Mouse (Mus musculus) liver, adult 2 months (tissue): Measurements from ENCODE around the gene Tbc1d10c.

Experiments used
- CTCF ChIP-seq: fragments of 200-500 bp; IDR thresholded peaks from 2 replicates; pipeline ENCODE4 v1.5.1; 2011; ENCODE audit warnings: low read depth, low read length, control low read depth
- POLR2A ChIP-seq: fragments of 200-500 bp; IDR thresholded peaks from 2 replicates; pipeline ENCODE4 v1.6.1; 2011; ENCODE audit warnings: low read length, control low read depth; ENCODE audit not compliant: insufficient read depth; ENCODE audit errors: extremely low read depth

DNA sequence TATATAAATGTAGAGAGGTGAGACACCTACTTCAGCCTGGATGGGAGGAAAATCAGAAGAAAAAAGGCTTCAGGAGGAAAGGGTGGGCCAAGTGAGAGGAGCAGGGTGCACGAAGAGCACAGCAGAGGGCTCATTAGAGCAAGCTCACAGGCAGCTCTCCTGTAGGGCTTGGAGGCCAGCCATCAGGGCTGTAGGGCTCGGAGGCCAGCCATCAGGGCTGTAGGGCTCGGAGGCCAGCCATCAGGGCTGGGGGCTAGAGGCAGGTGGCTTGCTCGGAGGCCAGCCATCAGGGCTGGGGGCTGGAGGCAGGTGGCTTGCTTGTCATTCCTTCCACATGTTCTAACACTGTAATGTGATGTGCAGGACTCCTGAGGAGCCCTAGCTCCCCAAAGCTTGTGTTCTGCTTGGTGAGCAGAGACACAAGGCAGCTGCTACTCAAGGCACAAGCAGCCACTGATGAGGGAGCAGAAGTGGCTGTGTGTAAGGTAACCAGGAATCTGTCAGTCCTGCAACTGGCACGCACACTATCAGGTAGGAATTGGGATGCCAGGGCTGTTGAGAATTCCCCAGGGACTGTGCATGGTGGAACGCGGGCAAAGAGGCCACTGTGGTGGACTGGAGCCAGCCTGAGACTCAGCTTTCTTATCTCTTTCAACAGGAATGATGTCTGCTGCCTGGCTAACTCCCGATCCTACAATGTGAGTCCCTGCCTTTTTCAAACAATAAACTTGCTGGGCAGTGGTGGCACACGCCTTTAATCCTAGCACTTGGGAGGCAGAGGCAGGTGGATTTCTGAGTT is 24.2 kb downstream of the Tbc1d10c start:
- TF ChIP-seq POLR2A (no peak), CTCF (no peak)
